Mouse (Mus musculus) limb, embryonic 15.5 days (tissue): Measurements from ENCODE around the gene Cyp2d10. TPM values are rescaled to one million over a fixed set of nuclear protein-coding genes. Genes with fewer than 3 reads are reported as not detected.
A peak's percentile ranks its signal among the peaks of the same experiment; 100 is the strongest.

Experiments
- ATAC-seq: fragments of 200-750 bp; cut with Nextera tagmentation; 2 replicates; pipeline ENCODE4 v1.8.0; 2017; ENCODE audit warnings: low read depth, moderate TSS enrichment; ENCODE audit not compliant: insufficient number of reproducible peaks, low FRiP score, low TSS enrichment
- H3K27ac ChIP-seq: fragments of 300-500 bp; sonication (generic); 2 replicates; pipeline ENCODE4 v1.5.1; 2015; ENCODE audit warnings: moderate library complexity, mild to moderate bottlenecking, inconsistent platforms
- H3K27me3 ChIP-seq: fragments of 300-500 bp; sonication (generic); 2 replicates; pipeline ENCODE4 v1.6.1; 2015; ENCODE audit warnings: inconsistent platforms
- H3K36me3 ChIP-seq: fragments of 300-500 bp; sonication (generic); 2 replicates; pipeline ENCODE4 v1.6.1; 2015; ENCODE audit warnings: inconsistent platforms
- H3K4me1 ChIP-seq: fragments of 300-500 bp; sonication (generic); 2 replicates; pipeline ENCODE4 v1.6.1; 2015; ENCODE audit warnings: inconsistent platforms
- H3K4me2 ChIP-seq: fragments of 300-500 bp; sonication (generic); 2 replicates; pipeline ENCODE4 v1.6.1; 2015; ENCODE audit warnings: mild to moderate bottlenecking, inconsistent platforms
- H3K4me3 ChIP-seq: fragments of 300-500 bp; sonication (generic); 2 replicates; pipeline ENCODE4 v1.5.1; 2015; ENCODE audit warnings: mild to moderate bottlenecking, inconsistent platforms
- H3K9ac ChIP-seq: fragments of 300-500 bp; sonication (generic); 2 replicates; pipeline ENCODE4 v1.6.1; 2015; ENCODE audit warnings: inconsistent platforms
- H3K9me3 ChIP-seq: fragments of 300-500 bp; sonication (generic); 2 replicates; pipeline ENCODE4 v1.6.1; 2016; ENCODE audit warnings: inconsistent platforms
- WGBS: fragments of 180-500 bp; shearing (Covaris S2); methylation state at CpG from one replicate; pipeline ENCODE4 v1.1.7; 2015; 5-methylcytosine and 5-hydroxymethylcytosine counted together
- microRNA-seq: library from miRNA; unstranded; fragments of <30 nt; microRNA quantifications from one replicate; pipeline ENCODE4, GENCODE M21; 2016
- polyA plus RNA-seq: library from polyadenylated mRNA; unstranded; fragments of >200 nt; fragmentation: Nextera tagmentation; extraction: Ambion mirVana; gene quantifications from 2 replicates; pipeline ENCODE4 v1.2.1, GENCODE M21; 2015

Gene Cyp2d10
- polyA plus RNA-seq, 1 experiment from 2014 or later, result not detected

DNA sequence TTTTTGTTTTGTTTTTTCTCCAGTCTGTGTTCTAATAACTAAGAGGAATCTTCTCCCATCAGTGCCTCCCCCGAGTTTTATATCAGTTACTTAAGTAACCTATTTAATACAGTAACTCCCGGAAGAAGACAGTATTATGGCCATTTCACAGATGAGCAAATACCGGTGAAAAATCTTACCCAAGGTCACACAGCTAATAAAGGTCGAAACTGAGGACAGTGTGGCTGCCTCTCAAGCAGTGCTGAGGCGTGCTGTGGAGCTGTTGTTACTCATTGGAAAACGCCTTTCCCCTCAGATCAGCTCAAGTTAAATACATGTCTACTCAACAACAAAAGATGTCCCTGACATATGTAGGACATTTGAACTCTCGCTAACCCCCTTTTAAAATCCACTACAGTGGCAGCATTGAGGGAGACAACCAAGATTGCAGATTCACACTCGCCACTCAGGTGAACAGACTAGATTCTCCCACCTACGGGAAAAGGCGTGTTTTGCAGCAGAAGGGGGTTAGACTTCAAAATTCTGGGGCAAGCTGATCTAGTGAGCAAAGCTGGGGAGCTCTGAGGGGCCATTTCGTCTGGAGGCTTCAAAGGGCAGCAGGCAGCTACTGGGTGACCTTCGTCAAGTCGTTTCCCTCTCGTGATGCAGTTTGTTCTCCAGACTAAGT lies 53.8 kb downstream of the Cyp2d10 start:
- Histone ChIP-seq H3K9me3 (no peaks in the 10 kb centered on the region), H3K27ac (peak overlapping the region; percentile 94), H3K4me2 (peak overlapping the region; percentile 83), H3K4me1 (peaks cover 19% of the 10 kb centered on the region), H3K36me3 (peaks cover 29% of the 10 kb centered on the region), H3K27me3 (no peaks in the 10 kb centered on the region), H3K4me3 (peak overlapping the region; percentile 95), H3K9ac (peak overlapping the region; percentile 98)
- no peak for ATAC-seq
- WGBS, result 25% methylated on average over 14 of the region's 14 CpGs

Small RNA genes within 50 kb of the gene (microRNA-seq; reads per million reads assigned to microRNA genes)
- gene Gm25990 (not detected), gene Gm27331 (not detected), gene Gm27622 (not detected), gene Mir7684 (not detected)

Other genes starting within 250 kb of the Cyp2d10 start
- gene Shisa8, start 194.4 kb downstream of the Cyp2d10 start, polyA plus RNA-seq, result 0.25 and 0.40 TPM in 2 replicates
- gene Tnfrsf13c, start 182.8 kb downstream of the Cyp2d10 start, polyA plus RNA-seq, result 0.19 and 0.29 TPM in 2 replicates
- 48.5 and 49.5 TPM in 2 replicates for gene Cenpm, start 162.4 kb downstream of the Cyp2d10 start, polyA plus RNA-seq
- not detected in 2 replicates for gene 1500009C09Rik, start 154.8 kb downstream of the Cyp2d10 start, polyA plus RNA-seq
- 5.5 and 8.4 TPM in 2 replicates for gene Sept3, start 132.3 kb downstream of the Cyp2d10 start, polyA plus RNA-seq
- gene Wbp2nl, start 108.2 kb downstream of the Cyp2d10 start, polyA plus RNA-seq, result 0.10 and 0.12 TPM in 2 replicates
- gene Naga, start 68.3 kb downstream of the Cyp2d10 start, polyA plus RNA-seq, result 56.6 and 62.5 TPM in 2 replicates
- 22.9 and 25.0 TPM in 2 replicates for gene Pheta2, start 68.3 kb downstream of the Cyp2d10 start, polyA plus RNA-seq
- gene Smdt1, start 68.2 kb downstream of the Cyp2d10 start, polyA plus RNA-seq, result 262 and 273 TPM in 2 replicates
- gene Ndufa6, start 52.9 kb downstream of the Cyp2d10 start, polyA plus RNA-seq, result 261 and 281 TPM in 2 replicates
- 6.0 and 7.4 TPM in 2 replicates for gene Cyp2d22, start 26.9 kb downstream of the Cyp2d10 start, polyA plus RNA-seq
- gene Cyp2d11, start 13.2 kb downstream of the Cyp2d10 start, polyA plus RNA-seq, result not detected in 2 replicates
- 0.23 TPM in 1 of 2 replicates, not detected in the other for gene Cyp2d9, start 26.2 kb upstream of the Cyp2d10 start, polyA plus RNA-seq
- gene Cyp2d12, start 147.9 kb upstream of the Cyp2d10 start, polyA plus RNA-seq, result not detected in 2 replicates
- not detected in 2 replicates for gene Cyp2d34, start 213.8 kb upstream of the Cyp2d10 start, polyA plus RNA-seq